Mouse (Mus musculus) lung, adult 2 months (tissue): ENCODE measurements at regions not wholly inside any gene's neighbourhood (a gene's known extent, or its start where the extent isn't known, plus 50 kb on each side); places are given as distances from the start of the nearest gene placed in this dataset.

ENCODE experiments used
- CTCF ChIP-seq: fragments of 200-500 bp; IDR thresholded peaks from 2 replicates; pipeline ENCODE4 v1.5.1; 2011; ENCODE audit warnings: mild to moderate bottlenecking, low read length, control low read depth; ENCODE audit not compliant: insufficient read depth
- POLR2A ChIP-seq: fragments of 200-500 bp; IDR thresholded peaks from 2 replicates; pipeline ENCODE4 v1.6.1; 2011; ENCODE audit warnings: low read depth, mild to moderate bottlenecking, control low read depth, low read length, borderline replicate concordance; ENCODE audit errors: extremely low read depth

GRCm38 (mm10) chr16:58029674-58030073 is 275.1 kb upstream of the Col8a1 start:
- TF ChIP-seq POLR2A (no peak), CTCF (no peak)
